Mouse (Mus musculus) C2C12 (cell line): ENCODE data around the gene Nppc.

Experiments used
- CEBPB ChIP-seq: IDR thresholded peaks from one replicate; pipeline ENCODE4 v1.6.1; 2011; ENCODE audit warnings: low read depth, mild to moderate bottlenecking, control low read depth, moderate library complexity
- CTCF ChIP-seq: IDR thresholded peaks from one replicate; pipeline ENCODE4 v1.5.1; 2011; ENCODE audit not compliant: control insufficient read depth, insufficient read depth, insufficient read length
- FOSL1 ChIP-seq: IDR thresholded peaks from one replicate; pipeline ENCODE4 v1.8.0; 2011; ENCODE audit warnings: mild to moderate bottlenecking, low read length; ENCODE audit not compliant: poor library complexity, insufficient read depth, severe bottlenecking

DNA sequence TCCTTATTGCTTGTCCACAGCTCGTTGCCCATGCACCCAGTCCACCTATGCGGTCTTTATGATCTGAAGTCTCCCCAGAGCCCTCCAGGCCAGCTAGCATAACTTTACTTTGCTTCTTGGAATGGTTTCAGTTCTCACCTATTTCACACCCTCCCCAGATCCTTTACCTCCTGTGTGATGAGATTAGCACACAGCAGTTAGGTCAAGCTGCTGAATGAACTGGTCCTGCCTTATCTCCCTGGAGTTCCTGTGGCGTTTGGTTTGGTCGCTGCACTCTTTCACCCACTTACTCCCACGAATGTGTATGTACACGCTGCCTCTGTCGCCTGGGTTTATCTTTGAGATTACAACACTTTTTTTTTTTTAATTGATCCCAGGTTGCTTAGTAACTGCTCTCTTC is 30.0 kb upstream of the Nppc start:
- TF ChIP-seq FOSL1 (no peak), CTCF (no peak), CEBPB (no peak)
